Mouse (Mus musculus): Measurements from ENCODE around the gene Noct. TPM values are rescaled to one million over a fixed set of nuclear protein-coding genes. Genes with fewer than 3 reads are reported as not detected.
A peak's percentile ranks its signal among the peaks of the same experiment; 100 is the strongest.

Gene Noct
- polyA plus RNA-seq, 1 experiment: 33.0 TPM

- TF ChIP-seq CTCF (IDR thresholded peaks at IDR 0.05; ENCODE audit: borderline replicate concordance, extremely low read depth, insufficient read depth, insufficient read length) (no peak), POLR2A (IDR thresholded peaks at IDR 0.05; ENCODE audit: borderline replicate concordance, extremely low read depth, insufficient read depth, insufficient read length, poor library complexity, severe bottlenecking) (no peak)
- DNase-seq (ENCODE audit: low read depth): no peak
These were observed 30.5 kb downstream of the Noct start for GRCm38 (mm10) chr3:51254784-51255183.

- TF ChIP-seq POLR2A (IDR thresholded peaks at IDR 0.05; ENCODE audit: borderline replicate concordance, extremely low read depth, insufficient read depth, insufficient read length, poor library complexity, severe bottlenecking) (no peak), CTCF (IDR thresholded peaks at IDR 0.05; ENCODE audit: borderline replicate concordance, extremely low read depth, insufficient read depth, insufficient read length) (no peak)
These were observed 32.2 kb downstream of the Noct start for GRCm38 (mm10) chr3:51256450-51256849.

GRCm38 (mm10) chr3:51258070-51258469 lies 33.8 kb downstream of the Noct start:
- no peak for DNase-seq (ENCODE audit: low read depth)
- TF ChIP-seq POLR2A (IDR thresholded peaks at IDR 0.05; ENCODE audit: borderline replicate concordance, extremely low read depth, insufficient read depth, insufficient read length, poor library complexity, severe bottlenecking) (no peak), CTCF (IDR thresholded peaks at IDR 0.05; ENCODE audit: borderline replicate concordance, extremely low read depth, insufficient read depth, insufficient read length) (no peak)

More at GRCm38 (mm10) chr3:51256450-51256849, 32.2 kb downstream of the Noct start:
- no peak for DNase-seq (ENCODE audit: low read depth)

GRCm38 (mm10) chr3:51262942-51263341 lies 38.7 kb downstream of the Noct start:
- TF ChIP-seq POLR2A (IDR thresholded peaks at IDR 0.05; ENCODE audit: borderline replicate concordance, extremely low read depth, insufficient read depth, insufficient read length, poor library complexity, severe bottlenecking) (no peak), CTCF (IDR thresholded peaks at IDR 0.05; ENCODE audit: borderline replicate concordance, extremely low read depth, insufficient read depth, insufficient read length) (no peak)
- DNase-seq (ENCODE audit: low read depth): no peak

GRCm38 (mm10) chr3:51268434-51268833 lies 44.2 kb downstream of the Noct start:
- no peak for DNase-seq (ENCODE audit: low read depth)
- TF ChIP-seq CTCF (IDR thresholded peaks at IDR 0.05; ENCODE audit: borderline replicate concordance, extremely low read depth, insufficient read depth, insufficient read length): no peak

- TF ChIP-seq CTCF (IDR thresholded peaks at IDR 0.05; ENCODE audit: borderline replicate concordance, extremely low read depth, insufficient read depth, insufficient read length): no peak
- no peak for TF ChIP-seq POLR2A (IDR thresholded peaks at IDR 0.05; ENCODE audit: borderline replicate concordance, extremely low read depth, insufficient read depth, insufficient read length, poor library complexity, severe bottlenecking)
These were observed 46.0 kb downstream of the Noct start for GRCm38 (mm10) chr3:51270069-51270817.

GRCm38 (mm10) chr3:51275956-51276398 lies 51.7 kb downstream of the Noct start:
- DNase-seq (ENCODE audit: low read depth): peak; percentile 99
- TF ChIP-seq POLR2A (IDR thresholded peaks at IDR 0.05; ENCODE audit: borderline replicate concordance, extremely low read depth, insufficient read depth, insufficient read length, poor library complexity, severe bottlenecking) (no peak), CTCF (IDR thresholded peaks at IDR 0.05; ENCODE audit: borderline replicate concordance, extremely low read depth, insufficient read depth, insufficient read length) (no peak)

More at GRCm38 (mm10) chr3:51270069-51270817, 46.0 kb downstream of the Noct start:
- DNase-seq (ENCODE audit: low read depth): no peak

- peak; percentile 47 for DNase-seq (ENCODE audit: low read depth)
- TF ChIP-seq CTCF (IDR thresholded peaks at IDR 0.05; ENCODE audit: borderline replicate concordance, extremely low read depth, insufficient read depth, insufficient read length): no peak
- TF ChIP-seq POLR2A (IDR thresholded peaks at IDR 0.05; ENCODE audit: borderline replicate concordance, extremely low read depth, insufficient read depth, insufficient read length, poor library complexity, severe bottlenecking): 0 out of 2 replicates have a peak, but pooled peaks have one; percentile 19
These were observed 52.3 kb downstream of the Noct start for GRCm38 (mm10) chr3:51276421-51277111.

- peak; percentile 93 for DNase-seq (ENCODE audit: low read depth)
- peak; percentile 48 for TF ChIP-seq POLR2A (IDR thresholded peaks at IDR 0.05; ENCODE audit: borderline replicate concordance, extremely low read depth, insufficient read depth, insufficient read length, poor library complexity, severe bottlenecking)
- TF ChIP-seq CTCF (IDR thresholded peaks at IDR 0.05; ENCODE audit: borderline replicate concordance, extremely low read depth, insufficient read depth, insufficient read length): no peak
These were observed 53.2 kb downstream of the Noct start for GRCm38 (mm10) chr3:51277201-51278150.

- DNase-seq (ENCODE audit: low read depth): no peak
- TF ChIP-seq CTCF (IDR thresholded peaks at IDR 0.05; ENCODE audit: borderline replicate concordance, extremely low read depth, insufficient read depth, insufficient read length) (no peak), POLR2A (IDR thresholded peaks at IDR 0.05; ENCODE audit: borderline replicate concordance, extremely low read depth, insufficient read depth, insufficient read length, poor library complexity, severe bottlenecking) (no peak)
These were observed 54.2 kb downstream of the Noct start for GRCm38 (mm10) chr3:51278433-51278832.

GRCm38 (mm10) chr3:51281727-51282126 lies 57.5 kb downstream of the Noct start:
- no peak for TF ChIP-seq POLR2A (IDR thresholded peaks at IDR 0.05; ENCODE audit: borderline replicate concordance, extremely low read depth, insufficient read depth, insufficient read length, poor library complexity, severe bottlenecking)
- no peak for DNase-seq (ENCODE audit: low read depth)
